Mouse (Mus musculus): ENCODE data around the gene Phf3.

GRCm38 (mm10) chr1:30835512-30835911, 38.2 kb downstream of the Phf3 start:
- TF ChIP-seq POLR2A (IDR thresholded peaks at IDR 0.05; ENCODE audit: low read depth, low read length) (no peak), CTCF (IDR thresholded peaks at IDR 0.05; ENCODE audit: extremely low read depth, insufficient read depth, insufficient read length, insufficient replicate concordance) (no peak)
